Mouse (Mus musculus) C2C12 (cell line): ENCODE measurements at regions not wholly inside any gene's neighbourhood (a gene's known extent, or its start where the extent isn't known, plus 50 kb on each side); places are given as distances from the start of the nearest gene placed in this dataset.

Source experiments
- H3K27me3 ChIP-seq: one replicate; pipeline ENCODE4 v1.6.1; 2011; ENCODE audit not compliant: control insufficient read depth, insufficient read depth, insufficient read length
- H3K36me3 ChIP-seq: one replicate; pipeline ENCODE4 v1.6.1; 2011; ENCODE audit not compliant: control insufficient read depth, insufficient read depth
- H3K4me3 ChIP-seq: one replicate; pipeline ENCODE4 v1.5.1; 2011; ENCODE audit warnings: mild to moderate bottlenecking, control low read depth; ENCODE audit not compliant: poor library complexity, insufficient read depth, severe bottlenecking
- H3K79me2 ChIP-seq: one replicate; pipeline ENCODE4 v1.6.1; 2011; ENCODE audit not compliant: control insufficient read depth, insufficient read depth
- H3K79me3 ChIP-seq: one replicate; pipeline ENCODE4 v1.6.1; 2011; ENCODE audit warnings: low read depth, control low read depth
- H3ac ChIP-seq: one replicate; pipeline ENCODE3; 2011; ENCODE audit warnings: low read depth; ENCODE audit not compliant: control insufficient read depth, insufficient read length
- CEBPB ChIP-seq: IDR thresholded peaks from one replicate; pipeline ENCODE4 v1.6.1; 2011; ENCODE audit warnings: low read depth, mild to moderate bottlenecking, control low read depth, moderate library complexity
- CTCF ChIP-seq: IDR thresholded peaks from one replicate; pipeline ENCODE4 v1.5.1; 2011; ENCODE audit not compliant: control insufficient read depth, insufficient read depth, insufficient read length
- FOSL1 ChIP-seq: IDR thresholded peaks from one replicate; pipeline ENCODE4 v1.8.0; 2011; ENCODE audit warnings: mild to moderate bottlenecking, low read length; ENCODE audit not compliant: poor library complexity, insufficient read depth, severe bottlenecking
- MAX ChIP-seq: IDR thresholded peaks from one replicate; pipeline ENCODE4 v1.6.1; 2011; ENCODE audit warnings: mild to moderate bottlenecking, control low read depth
- MYOD1 ChIP-seq: IDR thresholded peaks from one replicate; pipeline ENCODE4 v1.6.1; 2011; ENCODE audit warnings: low read depth; ENCODE audit not compliant: control insufficient read depth, insufficient read length
- MYOG ChIP-seq: IDR thresholded peaks from one replicate; pipeline ENCODE4 v1.6.1; 2011; ENCODE audit not compliant: control insufficient read depth, insufficient read length; ENCODE audit errors: extremely low read depth
- USF1 ChIP-seq: IDR thresholded peaks from one replicate; pipeline ENCODE4 v1.6.1; 2011; ENCODE audit warnings: low read depth, mild to moderate bottlenecking, control low read depth, moderate library complexity

DNA sequence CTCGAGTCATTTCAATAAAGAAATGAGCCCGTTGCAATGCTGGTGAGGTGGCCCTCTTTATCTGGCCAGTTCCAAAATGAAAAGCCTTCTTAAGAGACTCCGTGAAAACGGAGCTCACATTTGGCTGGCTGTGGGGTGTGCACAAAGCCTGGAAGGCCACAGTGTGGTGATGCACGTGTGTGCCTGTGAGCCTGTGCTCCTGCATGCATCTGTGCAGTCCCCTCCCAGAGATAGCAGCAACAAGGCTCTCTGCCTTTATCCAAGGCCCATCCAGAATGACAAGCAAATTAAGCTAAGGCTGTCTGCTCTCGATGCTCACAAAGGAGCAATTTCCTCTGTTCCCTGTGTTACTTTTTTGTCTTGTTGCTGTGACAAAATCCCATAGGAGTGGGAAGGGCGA, 469.5 kb upstream of the Kif2a start:
- H3ac ChIP-seq: no peak overlapping the region
- H3K36me3 ChIP-seq: no peaks in the 10 kb centered on the region
- H3K27me3 ChIP-seq: no peaks in the 10 kb centered on the region
- no peaks in the 10 kb centered on the region for H3K79me2 ChIP-seq
- H3K4me3 ChIP-seq: no peak overlapping the region
- no peaks in the 10 kb centered on the region for H3K79me3 ChIP-seq
- TF ChIP-seq CEBPB (no peak), CTCF (no peak), USF1 (no peak), FOSL1 (no peak), MYOG (no peak), MYOD1 (no peak), MAX (no peak)

DNA sequence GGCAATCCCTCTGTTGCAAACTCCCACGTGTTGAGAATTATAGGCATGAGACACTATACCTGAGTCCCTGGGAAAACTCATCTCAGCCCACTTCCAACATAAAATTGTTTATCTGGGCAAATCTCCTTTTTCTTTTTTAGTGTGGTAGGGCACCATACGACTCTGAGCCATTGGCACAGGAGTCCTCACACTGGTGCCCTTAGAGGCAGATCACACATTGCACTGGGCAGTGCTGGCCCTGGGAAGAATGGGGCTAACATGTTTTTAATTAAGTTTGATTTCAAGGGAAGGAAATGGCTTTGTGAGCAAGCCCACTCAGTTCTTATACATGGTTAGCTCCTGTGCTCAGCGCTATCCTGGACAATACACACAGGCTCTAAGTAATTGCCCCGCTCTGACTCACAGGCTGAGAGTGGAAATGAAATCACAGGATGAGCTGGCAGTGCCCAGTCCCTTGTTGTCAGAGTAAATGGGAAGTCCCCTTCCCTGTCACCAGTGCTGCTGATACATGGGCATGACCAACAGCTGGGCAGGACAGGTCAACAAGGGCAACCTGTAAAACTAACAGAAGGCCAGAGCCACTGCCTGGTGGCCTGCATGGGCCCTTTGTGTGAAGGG, 463.6 kb upstream of the Kif2a start:
- Histone ChIP-seq H3ac (no peak overlapping the region), H3K36me3 (no peaks in the 10 kb centered on the region), H3K79me2 (no peaks in the 10 kb centered on the region), H3K4me3 (no peak overlapping the region), H3K27me3 (no peaks in the 10 kb centered on the region), H3K79me3 (no peaks in the 10 kb centered on the region)
- peak; percentile 10 for TF ChIP-seq FOSL1
- no peak for TF ChIP-seq MYOD1

- H3K79me3 ChIP-seq: no peaks in the 10 kb centered on the region
- H3K79me2 ChIP-seq: no peaks in the 10 kb centered on the region
- no peak overlapping the region for H3K4me3 ChIP-seq
- no peak for TF ChIP-seq USF1
- TF ChIP-seq MYOG: no peak
- TF ChIP-seq CTCF: no peak
- no peak for TF ChIP-seq CEBPB
- TF ChIP-seq MAX: no peak
- no peak for TF ChIP-seq MYOD1
- no peak for TF ChIP-seq FOSL1
- no peaks in the 10 kb centered on the region for H3K27me3 ChIP-seq
- no peak overlapping the region for H3ac ChIP-seq
- H3K36me3 ChIP-seq: no peaks in the 10 kb centered on the region
Measured at GRCm38 (mm10) chr13:107484630-107484998, 462.7 kb upstream of the Kif2a start.

- H3K4me3 ChIP-seq: no peak overlapping the region
- H3K27me3 ChIP-seq: no peaks in the 10 kb centered on the region
- H3K36me3 ChIP-seq: no peaks in the 10 kb centered on the region
- H3K79me2 ChIP-seq: no peaks in the 10 kb centered on the region
- no peaks in the 10 kb centered on the region for H3K79me3 ChIP-seq
- H3ac ChIP-seq: no peak overlapping the region
- TF ChIP-seq CTCF (no peak), USF1 (no peak), CEBPB (no peak), MAX (no peak), MYOG (no peak), MYOD1 (no peak), FOSL1 (no peak)
Measured at GRCm38 (mm10) chr13:107483967-107484629, 462.2 kb upstream of the Kif2a start.

- H3K79me3 ChIP-seq: no peaks in the 10 kb centered on the region
- no peak overlapping the region for H3K4me3 ChIP-seq
- H3K36me3 ChIP-seq: no peaks in the 10 kb centered on the region
- H3K27me3 ChIP-seq: no peaks in the 10 kb centered on the region
- no peaks in the 10 kb centered on the region for H3K79me2 ChIP-seq
- no peak overlapping the region for H3ac ChIP-seq
- TF ChIP-seq MYOD1 (no peak), CTCF (no peak), MYOG (no peak), FOSL1 (no peak), USF1 (no peak), CEBPB (no peak), MAX (no peak)
Measured at GRCm38 (mm10) chr13:107475166-107475565, 453.2 kb upstream of the Kif2a start.

GRCm38 (mm10) chr13:107469491-107470276, 447.8 kb upstream of the Kif2a start:
- Histone ChIP-seq H3K79me2 (no peaks in the 10 kb centered on the region), H3K79me3 (no peaks in the 10 kb centered on the region), H3K4me3 (no peak overlapping the region), H3ac (no peak overlapping the region), H3K27me3 (no peaks in the 10 kb centered on the region), H3K36me3 (no peaks in the 10 kb centered on the region)
- TF ChIP-seq MYOG: no peak
- no peak for TF ChIP-seq CTCF
- TF ChIP-seq FOSL1: no peak
- TF ChIP-seq MAX: no peak
- no peak for TF ChIP-seq CEBPB
- no peak for TF ChIP-seq USF1
- no peak for TF ChIP-seq MYOD1
